Mouse (Mus musculus) hindbrain, embryonic 11.5 days (tissue): Measurements from ENCODE around the gene Gm10309. TPM values are rescaled to one million over a fixed set of nuclear protein-coding genes. Genes with fewer than 3 reads are reported as not detected.

ENCODE experiments used
- polyA plus RNA-seq: library from polyadenylated mRNA; unstranded; fragments of >200 nt; fragmentation: Nextera tagmentation; extraction: Ambion mirVana; gene quantifications from 2 replicates; pipeline ENCODE4 v1.2.1, GENCODE M21; 2014

Gene Gm10309
- polyA plus RNA-seq, 1 experiment from 2014 or later, result 0.25 TPM

Other genes starting within 250 kb of the Gm10309 start
- 6.4 and 8.4 TPM in 2 replicates for gene Epas1, start 248.5 kb upstream of the Gm10309 start, polyA plus RNA-seq